Mouse (Mus musculus) right cerebral cortex, adult 18-20 months (tissue): Measurements from ENCODE around the gene Fgf9.

Source experiments
- DNase-seq: peaks from one replicate; pipeline ENCODE4 v3.0.0; 2022; ENCODE audit warnings: mixed read lengths

The Fgf9 gene

DNA sequence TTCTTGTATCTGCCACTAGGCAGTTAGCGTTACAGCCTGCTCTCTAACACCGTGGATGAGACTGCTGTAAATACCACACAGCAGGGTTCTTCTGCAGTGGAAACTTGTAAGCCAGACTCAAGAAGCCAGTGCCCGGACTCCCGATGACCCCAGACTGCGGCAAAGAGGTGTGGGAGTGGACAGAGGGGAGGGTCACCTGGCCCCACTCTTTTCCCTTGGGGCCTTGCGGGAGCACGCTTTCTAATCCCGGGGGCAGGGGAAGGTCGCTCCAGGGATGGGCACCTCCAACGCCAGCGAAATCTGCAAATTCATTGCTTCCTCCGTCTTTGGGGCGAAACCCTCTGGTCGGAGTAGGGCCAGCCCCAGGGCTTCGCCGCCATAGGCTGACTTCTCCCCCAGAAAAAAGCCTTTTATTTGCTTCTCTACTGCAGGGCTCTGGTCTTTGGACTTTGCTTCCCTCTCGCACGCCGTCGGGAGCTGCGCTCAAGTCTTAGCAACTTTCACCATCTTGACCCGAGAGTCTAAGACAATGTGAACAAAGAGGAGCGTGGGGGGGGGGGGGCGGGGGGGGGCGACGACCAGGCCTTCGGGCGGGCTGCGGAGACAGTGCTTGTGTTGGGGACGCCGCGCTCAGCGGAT is at the start of gene Fgf9:
Gene Fgf9, plus strand, starts transcription at position 67 of the 639 bp plus-strand sequence.
- DNase-seq, result no peak

DNA sequence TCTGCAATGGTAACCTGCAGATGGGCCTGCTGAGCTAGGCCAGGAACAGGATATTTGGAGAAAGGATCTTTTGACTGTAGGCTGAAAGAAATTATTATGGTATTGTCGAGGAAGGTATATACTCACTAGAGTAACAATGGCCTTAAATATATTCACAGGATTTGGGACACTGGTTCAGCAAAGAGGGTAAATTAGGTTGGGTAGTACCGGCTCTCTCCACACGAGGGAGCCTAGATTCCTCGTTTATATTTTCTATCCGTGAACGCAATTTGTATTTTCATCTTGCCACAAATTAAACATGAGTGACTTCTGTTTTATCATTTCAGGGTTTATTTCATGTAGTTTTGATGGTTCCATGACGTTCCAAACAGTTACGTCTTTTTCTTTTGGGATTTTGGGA is 35.8 kb upstream of the Fgf9 start:
- peak; percentile 52 for DNase-seq

DNA sequence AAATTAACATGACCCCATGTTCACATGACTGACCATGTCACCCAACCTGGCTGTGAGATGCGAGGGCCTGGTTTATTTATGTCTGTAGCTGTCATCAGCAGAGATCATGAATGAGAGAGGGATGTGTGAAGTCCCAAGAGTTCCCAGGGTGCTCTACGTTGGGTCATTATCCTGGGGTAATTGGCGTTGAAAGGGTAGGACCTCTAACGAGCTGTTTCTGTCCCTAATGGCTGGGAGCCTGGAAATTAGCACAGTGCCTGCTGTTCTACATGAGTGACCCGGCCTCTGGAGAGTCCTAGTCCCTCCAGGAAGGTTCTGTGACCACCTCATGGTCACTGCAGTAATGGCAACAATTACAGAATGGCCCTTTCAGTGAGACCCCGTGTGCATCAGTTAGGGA is 34.2 kb upstream of the Fgf9 start:
- DNase-seq, result no peak

DNA sequence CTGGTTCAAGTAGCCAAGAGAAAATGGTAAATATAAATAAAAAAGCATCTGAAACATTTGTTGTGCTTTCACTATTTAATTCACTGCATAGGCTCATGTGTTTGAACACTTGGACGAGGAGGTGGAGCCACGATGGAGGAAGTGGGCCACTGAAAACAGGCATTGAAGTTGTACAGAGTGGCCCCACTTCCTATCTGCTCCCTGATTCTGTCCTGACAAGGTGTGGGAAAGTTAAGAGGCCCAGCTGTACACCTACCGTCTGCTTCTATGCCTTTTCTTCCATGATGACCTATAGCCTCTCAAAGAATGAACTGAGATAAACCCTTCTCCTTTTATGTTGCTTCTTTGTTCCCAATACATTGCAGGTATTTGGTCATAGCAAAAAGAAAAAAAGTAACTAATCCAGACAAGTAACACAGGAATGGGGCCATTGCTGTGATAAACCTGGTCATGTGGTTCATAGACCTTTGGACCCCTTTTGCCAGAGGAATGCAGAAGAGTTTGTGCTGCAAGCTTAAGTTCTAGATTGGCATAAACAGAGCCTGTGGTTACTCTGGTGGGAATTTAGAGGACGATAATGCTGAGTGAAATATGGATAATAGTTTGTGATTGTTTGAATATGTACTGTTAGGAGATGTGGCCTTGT is 23.6 kb upstream of the Fgf9 start:
- DNase-seq, result no peak

DNA sequence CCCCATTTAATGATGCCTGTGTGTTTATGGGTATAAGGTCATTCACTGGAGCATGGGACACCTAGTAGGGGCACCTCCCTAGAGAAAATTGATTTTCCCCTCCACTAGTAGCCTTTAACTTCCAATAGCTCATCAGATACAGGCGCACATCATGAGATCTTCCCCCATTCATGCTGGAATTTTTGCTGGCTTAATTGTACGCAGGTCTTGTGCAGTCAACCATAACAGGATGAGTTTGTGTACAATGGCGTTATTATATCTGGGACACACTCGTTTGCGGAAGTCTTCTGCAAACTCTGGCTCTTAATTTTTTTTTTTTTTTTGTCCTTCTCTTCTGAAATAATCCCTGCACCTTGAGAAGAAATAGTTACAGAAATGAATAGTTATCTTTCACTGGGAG is 19.7 kb upstream of the Fgf9 start:
- no peak for DNase-seq

DNA sequence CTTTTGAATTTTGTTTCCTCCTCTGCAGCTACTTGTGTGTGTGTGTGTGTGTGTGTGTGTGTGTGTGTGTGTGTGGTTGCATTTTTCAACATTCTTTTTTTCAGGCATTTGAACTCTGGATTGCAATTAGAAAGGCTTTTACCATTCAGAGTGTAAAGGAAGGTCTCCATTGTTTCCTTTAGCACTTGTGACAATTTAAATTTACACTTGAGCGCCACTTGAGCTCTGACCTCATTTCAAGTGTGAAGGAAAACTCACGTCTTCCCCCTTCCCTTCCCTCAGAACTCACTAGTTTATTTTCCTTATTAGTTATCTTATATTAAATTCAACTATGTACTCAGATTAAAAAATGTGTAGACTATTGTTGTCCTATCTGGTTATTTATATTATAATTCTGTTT is 2.8 kb upstream of the Fgf9 start:
- no peak for DNase-seq

DNA sequence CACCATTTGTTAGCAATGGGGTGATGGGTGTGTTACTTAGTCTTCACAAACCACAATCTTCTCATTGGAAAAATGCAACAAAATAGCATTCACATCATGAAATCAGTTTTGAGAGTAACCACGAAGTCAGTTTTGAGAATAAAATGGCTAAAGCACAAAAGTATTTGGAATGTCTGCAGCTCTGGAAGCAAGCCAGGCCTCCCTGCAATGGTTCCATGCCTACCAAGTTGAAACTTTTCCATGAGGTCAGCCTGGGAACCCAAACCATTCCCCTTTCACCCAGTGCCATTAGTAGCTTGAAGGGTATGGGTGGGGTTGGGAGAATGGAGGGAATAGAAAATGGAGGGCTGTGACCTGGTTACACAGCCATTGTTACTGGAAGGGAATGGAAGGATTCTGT is 1.7 kb upstream of the Fgf9 start:
- DNase-seq, result no peak

DNA sequence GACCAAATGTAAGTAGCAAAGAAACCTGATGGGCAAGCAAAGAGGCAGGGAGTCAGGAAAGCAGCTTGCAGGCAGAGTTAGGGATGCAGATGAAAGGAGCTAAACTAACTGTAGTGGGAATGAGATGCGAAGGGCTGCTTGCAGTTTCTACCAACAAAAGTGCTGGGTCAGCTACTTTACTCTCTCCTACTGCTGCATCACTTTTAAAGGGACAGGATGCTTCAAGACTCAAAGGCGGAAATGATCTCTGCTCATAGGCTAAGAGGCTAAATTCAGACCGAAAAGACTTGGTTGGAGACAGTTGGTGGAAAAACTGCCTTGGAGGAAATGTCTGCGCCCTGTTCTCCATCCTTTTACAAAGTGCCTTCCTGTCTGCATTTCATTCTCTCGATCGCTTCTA is 420 bp upstream of the Fgf9 start:
- DNase-seq, result no peak

DNA sequence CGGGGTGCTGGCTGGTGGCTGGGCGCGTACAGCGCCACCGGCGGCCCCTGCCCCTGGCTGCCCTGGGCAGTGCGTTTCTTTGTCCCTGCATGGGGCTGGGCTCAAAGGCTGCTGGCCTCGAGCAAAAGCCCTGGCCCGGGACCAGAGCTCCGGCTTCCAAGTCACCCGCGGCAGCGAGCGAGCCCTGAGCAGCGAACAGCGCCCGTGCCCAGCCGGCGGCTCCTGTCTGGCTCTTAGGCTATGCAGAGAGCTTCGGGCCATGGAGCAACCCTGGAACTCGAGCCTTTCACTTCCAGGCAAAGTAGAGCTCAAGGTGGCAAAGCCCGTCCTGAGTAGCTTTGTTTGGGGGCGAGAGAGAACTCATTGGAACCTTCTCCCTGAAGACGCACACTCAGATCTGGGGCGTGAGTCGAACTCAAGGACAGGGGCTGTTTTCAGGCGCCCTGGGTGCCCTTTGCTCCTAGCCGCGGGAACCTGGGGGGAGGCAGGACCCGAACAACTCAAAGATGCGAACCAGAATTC is 834 bp downstream of the Fgf9 start:
- peak; percentile 31 for DNase-seq

DNA sequence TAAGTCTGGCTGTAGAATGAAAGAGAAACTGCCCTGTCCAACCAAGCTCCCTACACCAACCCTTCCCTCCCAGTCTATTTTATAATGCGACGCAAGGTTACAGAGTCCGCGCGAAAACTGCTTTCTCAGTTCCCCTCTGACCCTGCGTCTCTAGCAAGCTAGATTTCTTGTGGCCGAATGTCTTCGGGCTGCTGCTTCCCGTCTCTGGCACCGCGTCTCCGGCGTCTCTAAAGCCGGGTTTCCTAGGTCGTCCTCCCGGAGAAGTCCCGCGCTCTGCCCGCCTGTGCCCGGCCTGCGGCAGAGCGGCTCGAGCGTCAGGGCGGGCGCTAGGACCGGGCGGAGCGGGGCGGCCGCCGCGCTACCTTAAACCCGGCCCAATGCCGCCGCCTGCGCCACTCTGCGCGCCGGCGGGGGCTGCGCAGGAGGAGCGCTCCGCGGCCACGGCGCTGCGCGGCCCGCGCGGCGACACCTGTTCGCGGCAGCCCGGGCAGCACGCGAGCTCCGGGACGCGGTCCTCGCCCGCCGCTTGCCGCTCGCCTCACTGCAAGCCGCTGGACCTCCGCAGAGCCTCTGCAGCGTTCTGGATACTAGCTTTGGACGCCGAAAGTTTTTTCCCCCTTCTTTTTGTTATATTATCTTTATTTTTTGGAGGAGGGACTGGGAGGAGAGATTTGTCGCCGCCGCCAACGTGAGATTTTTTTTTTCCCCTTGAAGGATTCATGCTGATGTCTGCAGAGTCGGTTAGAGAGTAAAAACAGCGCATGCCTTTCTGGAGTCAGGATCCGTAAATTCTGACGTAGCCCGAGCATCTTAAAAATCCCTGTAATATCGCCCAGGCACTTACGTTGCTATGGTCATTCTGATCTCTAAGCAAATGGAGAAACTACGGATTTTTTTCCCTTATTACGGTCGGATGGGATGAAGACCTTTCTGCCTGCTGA is 1.8 kb downstream of the Fgf9 start:
- DNase-seq, result peak; percentile 86

DNA sequence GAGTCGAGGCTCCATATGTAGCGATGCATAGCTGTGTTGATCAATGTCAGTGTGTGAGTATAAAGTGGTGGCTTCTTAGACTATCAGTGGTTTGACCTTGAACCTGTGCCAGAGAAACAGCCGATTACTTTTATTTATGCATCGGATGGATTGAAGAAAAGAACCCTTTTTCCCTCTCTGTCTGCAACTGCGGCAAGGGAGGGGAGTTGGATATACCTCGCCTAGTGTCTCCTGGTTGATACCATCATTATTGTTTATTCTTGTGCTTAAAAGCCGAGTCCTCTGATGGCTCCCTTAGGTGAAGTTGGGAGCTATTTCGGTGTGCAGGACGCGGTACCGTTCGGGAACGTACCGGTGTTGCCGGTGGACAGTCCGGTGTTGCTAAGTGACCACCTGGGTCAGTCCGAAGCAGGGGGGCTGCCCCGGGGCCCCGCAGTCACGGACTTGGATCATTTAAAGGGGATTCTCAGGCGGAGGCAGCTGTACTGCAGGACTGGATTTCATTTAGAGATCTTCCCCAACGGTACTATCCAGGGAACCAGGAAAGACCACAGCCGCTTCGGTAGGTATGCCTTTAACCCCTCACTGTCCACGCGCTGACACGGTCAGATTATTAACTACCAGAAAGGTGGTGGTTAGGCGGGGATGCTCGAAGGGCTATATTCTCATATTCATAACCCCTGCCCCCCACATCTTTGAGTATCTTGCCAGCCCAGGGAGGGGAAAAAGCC is 2.6 kb downstream of the Fgf9 start:
- peak; percentile 17 for DNase-seq

DNA sequence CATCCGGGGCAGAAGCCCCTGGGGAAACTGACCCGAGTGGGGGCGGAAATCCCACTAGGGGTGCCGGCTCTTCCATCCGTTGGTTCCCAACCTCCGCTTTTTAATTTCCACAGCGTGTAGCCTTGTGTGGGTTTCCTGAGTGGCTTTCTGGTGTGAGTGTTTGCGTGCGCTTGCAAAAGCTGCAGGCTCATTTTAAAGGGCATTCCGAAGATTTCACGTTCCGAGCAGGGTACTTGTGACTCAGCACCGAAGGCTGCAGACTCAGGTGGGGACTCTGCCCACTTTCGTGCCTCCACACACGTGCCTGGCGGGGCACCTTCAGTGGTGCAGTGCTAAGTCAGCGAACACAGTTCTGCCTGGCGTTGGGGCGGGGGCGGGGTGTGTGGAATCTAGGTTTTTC is 3.6 kb downstream of the Fgf9 start:
- peak; percentile 32 for DNase-seq

DNA sequence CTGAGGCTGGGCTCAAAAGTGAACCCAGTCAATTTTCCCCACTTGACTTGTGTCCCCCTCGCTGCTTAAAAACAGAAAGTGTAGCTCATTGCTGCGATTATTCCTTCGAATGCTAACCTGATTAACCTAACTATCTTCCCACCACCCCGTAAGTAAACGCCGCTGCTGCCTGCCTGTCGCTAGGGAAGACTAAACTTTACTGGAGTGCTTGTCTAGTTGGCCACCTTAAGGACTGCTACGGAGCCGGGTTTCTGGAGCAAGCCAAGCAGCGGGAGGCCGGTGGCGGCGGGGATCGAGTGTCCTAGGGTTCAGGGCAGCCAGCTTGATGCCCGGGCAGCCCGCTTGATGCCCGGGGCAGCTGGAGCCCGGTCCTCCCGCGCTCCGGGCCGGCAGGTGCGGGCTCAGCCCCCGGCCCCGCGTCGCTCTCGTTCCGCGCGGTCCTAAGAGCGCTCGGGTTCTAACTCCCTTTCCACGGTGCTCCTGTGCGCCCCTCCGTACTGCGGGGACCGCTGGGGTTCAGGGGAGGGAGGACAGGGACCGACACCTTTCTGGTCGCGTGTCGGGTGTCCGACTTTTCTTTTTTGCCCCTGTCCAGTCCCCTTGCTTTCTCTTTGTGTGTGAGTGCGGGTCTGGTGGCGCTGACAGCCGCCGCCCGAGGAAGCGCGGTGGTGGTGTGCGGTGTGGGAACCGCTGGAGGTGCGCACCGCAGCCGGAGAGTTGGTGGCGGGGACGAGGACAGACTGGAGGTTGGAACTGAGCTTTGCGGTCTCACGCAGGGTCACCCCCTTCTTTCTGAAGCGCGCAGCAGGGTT is 4.5 kb downstream of the Fgf9 start:
- peak; percentile 71 for DNase-seq

DNA sequence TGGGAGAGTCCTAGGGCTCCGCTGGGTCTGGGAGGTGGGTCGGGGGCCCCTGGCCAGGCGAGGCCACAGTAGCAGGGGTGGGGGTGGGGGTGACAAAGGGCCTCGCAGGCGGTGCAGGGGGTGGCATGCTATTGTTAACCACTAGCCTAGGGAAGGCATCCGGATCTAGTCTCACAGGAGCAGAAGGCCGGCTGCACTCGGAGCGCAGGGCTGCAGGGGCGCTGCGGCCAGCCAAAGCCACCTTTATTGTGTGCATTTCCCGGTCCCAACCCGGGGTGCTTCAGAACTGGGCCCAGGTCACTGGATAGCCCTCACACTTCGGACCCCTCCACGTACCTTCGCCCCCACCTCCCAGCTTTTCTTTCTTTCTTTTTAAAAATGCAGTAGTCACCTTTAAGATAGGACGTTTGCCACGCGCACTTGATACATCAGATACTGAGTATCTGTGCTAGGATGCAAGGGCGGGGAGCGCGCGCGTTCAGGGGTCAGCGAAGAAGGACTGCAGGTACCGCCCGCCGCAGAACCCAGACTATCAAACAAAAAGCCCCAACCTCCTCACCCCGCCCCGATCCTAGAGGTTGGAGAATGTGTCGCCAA is 5.2 kb downstream of the Fgf9 start:
- DNase-seq, result peak; percentile 30

DNA sequence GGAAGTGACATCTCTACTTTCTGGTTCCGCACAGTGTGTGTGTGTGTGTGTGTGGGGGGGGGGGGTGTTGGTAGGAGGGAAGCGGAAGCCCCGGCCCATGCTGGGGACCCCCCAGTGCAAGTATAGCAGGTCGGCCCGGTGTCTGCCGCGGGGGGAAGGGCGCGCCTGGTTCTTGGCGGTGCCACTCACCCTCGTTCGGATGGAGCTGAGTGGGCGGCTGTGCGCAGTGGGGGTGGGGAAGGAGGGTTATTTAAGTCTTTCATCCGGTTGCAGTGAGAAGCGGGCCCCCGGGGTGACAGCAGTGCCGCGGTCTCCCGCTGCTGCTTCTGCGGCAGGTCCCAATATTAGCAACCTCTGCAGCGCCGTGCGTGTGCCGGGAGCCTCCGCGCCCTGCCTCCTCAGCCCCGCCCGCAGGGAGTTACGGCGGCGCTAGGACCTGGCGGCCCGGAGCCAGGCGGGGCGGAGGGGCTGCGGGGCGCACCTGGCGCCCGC is 5.7 kb downstream of the Fgf9 start:
- DNase-seq, result peak; percentile 80

DNA sequence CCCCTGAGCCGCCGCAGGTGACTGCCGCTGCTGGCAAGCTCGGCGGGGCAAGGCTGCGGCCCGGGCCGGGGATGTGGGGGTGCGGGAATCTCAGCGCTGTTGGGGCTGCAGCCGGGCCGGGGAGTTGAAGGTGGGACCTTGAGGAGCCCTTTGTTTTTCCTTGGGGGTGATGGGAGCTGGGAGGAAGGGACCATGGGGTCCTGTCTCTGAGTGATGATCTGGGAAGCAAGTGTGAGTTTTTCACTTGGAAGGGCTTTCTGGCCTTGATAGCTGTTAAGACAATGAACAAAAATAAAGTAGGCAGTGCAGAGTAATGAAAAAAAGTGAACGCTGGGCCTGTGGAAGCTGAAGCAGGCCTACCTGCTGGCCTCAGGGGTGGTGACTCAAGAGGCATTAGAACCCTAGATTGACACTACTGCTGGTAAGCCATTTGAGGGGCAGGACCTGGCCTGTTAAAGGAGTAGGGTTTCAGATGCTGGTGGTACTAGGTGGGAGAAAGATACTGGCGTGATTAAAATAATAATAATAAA is 6.4 kb downstream of the Fgf9 start:
- DNase-seq, result no peak

DNA sequence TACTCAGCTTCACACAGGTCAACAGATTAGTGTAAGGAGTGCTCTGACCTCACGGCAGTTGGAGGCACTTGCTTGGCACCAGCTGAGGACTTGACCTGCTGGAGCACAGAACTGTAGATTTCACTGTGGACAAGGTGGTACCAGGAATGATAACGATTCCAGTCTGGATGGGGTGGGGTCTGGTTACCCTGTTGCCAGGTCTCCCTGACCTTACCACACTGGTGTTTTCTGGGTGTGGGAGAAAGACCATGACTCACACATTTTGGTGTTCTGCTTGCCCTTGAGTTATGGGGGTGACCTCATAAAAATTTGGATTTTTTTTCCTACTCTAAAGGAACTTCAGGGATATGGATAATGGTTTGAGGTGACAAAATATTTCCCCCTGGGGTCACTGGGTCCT is 9.1 kb downstream of the Fgf9 start:
- DNase-seq, result no peak

DNA sequence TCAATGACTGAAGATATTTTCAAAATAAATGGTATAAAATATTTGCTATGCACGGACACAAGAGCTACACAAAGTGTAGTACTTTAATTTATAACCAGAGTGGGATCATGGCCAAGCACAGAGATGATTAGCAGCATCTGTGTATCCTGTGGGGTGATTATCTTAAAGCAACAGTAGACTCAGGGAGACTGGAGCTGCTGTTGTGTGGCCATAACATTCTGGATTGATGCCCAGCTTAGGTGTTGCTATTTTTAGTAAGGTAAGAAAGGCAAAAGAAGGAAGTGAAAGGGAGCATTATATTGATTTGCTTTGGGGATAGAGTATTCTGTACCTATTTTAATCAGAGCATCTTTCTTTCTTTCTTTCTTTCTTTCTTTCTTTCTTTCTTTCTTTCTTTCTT is 11.6 kb downstream of the Fgf9 start:
- no peak for DNase-seq

DNA sequence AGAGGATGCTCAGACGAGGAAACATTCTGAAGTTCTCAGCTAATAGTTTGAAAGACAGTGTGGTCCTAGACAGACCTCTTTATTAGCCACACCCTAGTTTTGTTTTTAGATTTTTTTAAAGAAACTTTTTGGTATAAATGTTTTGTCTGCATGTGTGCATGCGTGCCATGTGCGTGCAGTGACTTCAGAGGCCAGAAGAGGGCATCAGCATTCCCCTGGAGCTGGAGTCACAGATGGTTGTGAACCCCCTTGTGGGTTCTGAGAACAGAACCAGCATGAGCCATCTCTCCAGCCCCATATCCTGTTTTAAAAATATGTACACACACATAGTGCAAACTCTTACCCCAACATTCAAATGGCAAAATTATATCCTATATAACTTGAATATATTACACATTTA is 13.9 kb downstream of the Fgf9 start:
- no peak for DNase-seq

DNA sequence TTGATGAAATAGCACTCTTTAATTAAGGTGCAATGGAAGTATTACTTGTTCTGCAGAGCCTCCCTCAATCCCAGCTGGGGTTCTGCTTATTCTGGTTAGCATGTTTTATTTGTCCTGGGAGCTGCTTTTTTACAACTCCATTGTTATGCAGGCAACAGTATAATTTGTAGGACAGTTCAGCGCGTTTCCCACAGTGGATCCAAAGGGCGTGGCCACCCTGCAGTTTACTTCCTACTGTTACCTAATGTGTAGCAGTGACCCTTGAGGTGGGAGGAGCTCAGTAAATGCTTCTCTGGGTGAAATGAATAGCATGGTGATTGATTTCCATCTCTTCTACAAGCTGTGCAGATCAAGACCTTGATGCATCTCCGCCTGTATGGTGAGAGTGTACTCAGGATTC is 17.0 kb downstream of the Fgf9 start:
- DNase-seq, result no peak

DNA sequence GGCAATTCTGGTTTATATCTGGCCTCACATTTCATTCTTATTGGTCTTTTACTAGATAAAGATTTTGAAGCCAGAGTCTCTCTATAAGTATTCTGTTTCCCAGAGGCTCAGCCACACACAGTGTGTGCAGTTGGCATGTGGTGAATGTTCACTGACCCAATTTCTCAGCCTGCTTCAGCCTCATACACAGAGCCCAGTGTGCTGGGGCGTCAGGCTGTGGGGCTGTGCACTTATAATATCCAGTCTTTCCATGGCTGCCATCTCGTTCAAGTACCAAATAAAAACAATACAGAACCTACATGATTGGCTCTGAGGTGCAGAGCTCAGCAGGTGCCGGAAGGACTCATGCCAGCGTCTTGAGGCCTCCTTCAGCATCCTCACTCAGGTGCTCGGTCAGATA is 19.1 kb downstream of the Fgf9 start:
- peak; percentile 14 for DNase-seq
